Mouse (Mus musculus): ENCODE results near the gene Dolk.

Dolk gene

DNA sequence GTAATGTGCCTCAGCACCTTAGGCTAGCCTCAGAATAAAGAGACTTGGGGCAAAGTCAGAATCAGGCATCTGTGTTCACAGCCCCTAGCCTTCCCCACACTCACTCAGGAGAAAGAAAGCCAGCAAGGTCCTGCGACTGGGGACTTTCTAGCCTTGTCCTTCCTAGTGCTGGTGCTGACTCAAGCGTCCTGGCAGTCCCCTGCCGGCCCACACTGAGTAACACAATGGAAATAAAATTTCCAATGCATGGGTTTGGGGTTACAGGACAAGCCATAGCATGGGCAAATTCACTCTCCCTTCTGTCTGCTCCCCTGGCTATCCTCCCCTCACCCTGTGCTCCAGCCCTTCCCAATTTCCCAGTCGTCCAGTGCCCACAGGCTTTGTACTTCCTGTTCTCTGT, 17.8 kb downstream of the Dolk start:
- DNase-seq (ENCODE audit: low spot score in 2 of 2), result no peak

- no peak for DNase-seq (ENCODE audit: low spot score in 2 of 2)
These were observed 18.7 kb downstream of the Dolk start for GRCm38 (mm10) chr2:30267466-30267865.

DNA sequence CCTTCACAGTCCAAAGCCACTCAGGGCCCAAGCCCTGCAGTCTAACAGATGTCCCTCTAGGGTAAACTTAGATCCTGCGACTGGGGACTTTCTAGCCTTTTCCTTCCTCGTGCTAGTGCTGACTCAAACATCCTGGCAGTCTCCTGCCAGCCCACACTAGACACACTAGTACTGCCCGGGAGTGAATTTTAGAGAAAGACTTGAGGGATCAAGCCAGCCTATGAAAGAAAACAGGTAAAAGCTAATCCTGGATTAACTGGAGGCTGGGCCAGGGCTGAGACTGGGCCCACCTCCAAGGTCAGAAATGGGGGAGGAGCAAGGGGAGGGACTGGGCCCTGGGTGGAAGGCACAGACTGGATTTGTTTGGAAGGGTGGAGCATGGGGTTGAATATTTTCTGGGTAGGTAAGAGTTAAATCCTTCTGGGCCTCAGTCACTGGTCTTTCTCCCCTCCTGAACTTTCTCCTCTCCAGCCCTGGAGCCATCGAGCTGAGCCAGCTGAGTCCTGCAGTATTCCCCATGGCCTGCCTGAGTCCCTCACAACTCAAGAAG, 19.7 kb downstream of the Dolk start:
- peak in 1 of 2 experiments; percentile 46 for DNase-seq (ENCODE audit: low spot score in 2 of 2)

GRCm38 (mm10) chr2:30265767-30266253, 20.3 kb downstream of the Dolk start, which contains the start of gene Phyhd1:
Phyhd1 (plus strand) TSS chr2:30266203.
- DNase-seq (ENCODE audit: low spot score in 2 of 2), result peak; percentile 40 to 57

- DNase-seq (ENCODE audit: low spot score in 2 of 2), result no peak
These were observed 21.2 kb downstream of the Dolk start for GRCm38 (mm10) chr2:30264671-30265519.

DNA sequence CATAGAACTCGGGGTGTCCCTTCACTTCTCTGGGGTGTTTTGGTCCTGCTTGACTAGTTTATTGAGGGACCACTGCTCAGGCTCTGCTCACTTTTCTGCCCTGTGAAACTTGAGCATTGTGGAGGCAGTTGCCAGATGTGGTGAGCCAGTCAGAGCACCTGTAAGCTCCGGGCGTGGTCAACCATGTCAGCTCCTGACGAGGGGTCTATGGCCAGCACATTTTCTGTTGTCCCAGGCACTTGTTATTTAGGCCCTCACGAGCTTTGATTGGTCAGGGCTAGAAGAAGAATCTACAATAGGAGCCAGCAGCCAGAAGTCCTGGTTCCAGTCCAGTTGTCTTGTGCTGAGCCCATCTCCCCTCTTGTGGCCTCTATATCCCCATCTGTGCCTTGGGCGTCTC, 22.3 kb downstream of the Dolk start:
- DNase-seq (ENCODE audit: low spot score in 2 of 2), result no peak

DNA sequence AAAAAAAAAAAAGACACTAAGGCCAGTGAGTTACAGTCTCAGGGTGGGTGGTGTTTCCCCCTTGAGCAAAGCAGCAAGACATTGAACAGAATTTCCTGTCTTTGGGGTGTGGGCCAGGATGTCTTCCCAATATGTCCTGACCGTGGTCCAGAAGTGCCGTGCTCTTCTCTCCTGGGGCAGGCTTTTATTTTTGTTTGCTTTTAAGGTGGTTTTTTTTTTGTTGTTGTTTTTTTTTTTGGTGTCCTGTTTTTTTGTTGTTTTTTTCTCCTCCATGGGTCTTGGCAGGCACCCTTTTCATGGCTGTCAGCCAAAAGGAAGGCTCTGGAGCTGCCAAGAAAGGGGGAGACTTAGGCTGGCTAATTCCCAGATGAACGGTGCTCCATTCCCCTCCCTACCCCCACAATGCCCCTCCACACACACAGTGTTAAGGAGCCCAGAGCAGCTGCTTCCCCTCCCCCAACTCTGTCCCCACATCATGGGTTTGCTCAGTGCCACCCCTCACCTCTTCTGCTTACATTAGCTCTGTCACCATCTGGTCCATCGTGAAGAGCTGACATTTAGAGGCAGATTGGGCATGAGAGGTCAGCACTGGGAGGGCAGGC, 23.2 kb downstream of the Dolk start:
- DNase-seq (ENCODE audit: low spot score in 2 of 2), result peak in 1 of 2 experiments; percentile 35

DNA sequence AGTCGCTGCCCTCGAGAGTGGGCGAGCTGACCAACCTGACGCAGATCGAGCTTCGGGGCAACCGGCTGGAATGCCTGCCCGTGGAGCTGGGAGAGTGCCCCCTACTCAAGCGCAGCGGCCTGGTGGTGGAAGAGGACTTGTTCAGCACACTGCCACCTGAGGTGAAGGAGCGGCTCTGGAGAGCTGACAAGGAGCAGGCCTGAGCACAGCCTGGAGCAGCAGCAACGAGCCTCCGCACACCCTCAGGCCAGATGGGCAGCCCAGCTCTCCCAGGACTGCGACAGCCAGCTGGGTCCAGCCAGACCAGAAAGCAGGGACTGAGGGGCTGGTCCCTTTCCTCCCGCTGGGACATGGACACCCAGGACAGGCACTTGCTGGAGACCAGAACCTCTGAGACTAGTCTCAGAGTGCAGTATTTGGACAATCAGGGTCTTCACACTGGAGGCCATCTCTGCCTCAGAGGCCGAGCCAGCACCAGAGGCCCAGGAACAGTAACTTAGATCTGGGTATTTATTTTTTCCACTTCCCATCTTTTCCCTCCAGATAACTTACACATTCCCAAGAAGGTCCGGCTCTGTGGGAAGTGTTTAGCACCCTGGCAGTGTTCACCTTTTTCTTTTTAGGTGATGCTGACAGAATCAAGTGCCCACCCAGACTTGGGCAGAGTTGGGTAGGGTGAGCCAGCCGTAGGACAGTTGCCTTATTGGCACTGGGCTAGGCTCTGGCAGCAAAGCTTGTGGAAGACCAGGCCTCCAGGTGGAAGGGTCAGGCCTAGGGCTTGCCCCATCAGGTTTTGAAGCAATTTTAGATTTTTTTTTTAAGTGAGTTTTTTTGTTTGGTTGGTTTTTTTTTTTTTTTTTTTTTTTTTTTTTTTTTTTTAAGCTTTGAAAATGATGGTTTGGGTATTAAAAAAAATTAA, 24.0 kb downstream of the Dolk start:
- no peak for DNase-seq (ENCODE audit: low spot score in 2 of 2)

GRCm38 (mm10) chr2:30261064-30261736, 24.9 kb downstream of the Dolk start:
- no peak for DNase-seq (ENCODE audit: low spot score in 2 of 2)

DNA sequence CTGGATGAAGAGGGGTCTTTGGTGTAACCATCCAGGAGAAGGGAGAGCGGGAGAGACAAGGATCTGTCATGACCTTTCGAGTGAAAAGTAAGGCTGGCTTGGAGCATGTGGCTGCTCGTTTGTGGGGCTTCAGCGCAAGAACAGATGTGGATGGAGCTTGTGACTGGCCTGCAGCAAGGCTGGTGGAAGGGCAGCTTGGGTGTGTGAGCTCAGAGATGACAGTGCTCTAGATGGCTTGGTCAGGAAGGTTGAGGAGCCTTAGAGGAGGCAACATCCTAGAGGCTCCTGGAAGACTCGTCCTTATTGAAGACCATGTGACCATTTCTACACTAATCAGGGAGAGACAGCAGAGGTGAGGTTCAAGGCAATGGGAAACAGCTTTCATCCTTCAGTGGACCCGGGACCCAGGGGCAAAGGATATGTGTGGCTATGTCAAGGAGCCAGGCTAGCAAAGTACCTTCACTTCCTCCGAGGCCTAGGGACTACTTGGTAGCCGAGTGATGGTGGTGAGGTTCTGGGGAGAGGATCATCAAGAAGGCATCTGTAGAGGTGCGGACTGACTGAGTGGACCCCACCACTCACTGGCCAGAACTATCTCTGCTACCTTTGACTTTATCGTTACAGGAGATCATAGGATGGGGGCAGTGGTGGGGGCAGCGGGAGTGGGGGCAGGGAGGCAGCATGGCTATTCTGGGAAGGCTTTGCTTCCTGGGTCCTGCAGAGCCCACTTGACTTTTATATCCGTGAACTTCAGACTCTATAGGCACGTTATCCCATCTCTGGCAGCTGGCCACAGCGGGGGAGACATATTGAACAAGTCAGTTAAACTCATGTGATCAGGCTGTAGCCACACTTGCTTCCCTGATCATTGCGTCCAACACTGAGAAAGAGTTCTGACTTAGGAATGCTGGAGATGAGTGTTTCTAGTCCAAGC, 26.7 kb downstream of the Dolk start:
- DNase-seq (ENCODE audit: low spot score in 2 of 2), result no peak

DNA sequence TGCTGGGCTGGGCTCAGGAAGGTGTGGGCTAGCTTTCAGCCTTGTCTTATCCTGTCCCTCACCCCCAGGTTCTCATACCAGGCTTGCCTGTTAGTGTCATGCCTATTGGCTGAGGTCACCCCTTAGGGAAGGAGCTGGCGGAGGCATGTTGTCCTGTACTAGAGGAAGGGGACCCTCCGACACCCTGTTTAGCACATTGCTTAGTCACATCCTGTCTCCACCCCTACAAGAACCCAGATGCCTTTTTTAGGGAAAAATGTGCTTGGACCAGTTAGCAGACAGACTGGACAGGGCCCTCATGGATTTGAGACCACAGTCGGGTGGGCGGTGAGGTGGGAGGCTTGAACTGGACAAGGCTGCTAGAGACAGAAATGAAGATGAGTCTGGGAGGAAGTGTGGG, 27.5 kb downstream of the Dolk start:
- DNase-seq (ENCODE audit: low spot score in 2 of 2), result no peak

- no peak for DNase-seq (ENCODE audit: low spot score in 2 of 2)
These were observed 28.3 kb downstream of the Dolk start for GRCm38 (mm10) chr2:30257699-30258460.

- DNase-seq (ENCODE audit: low spot score in 2 of 2), result no peak
These were observed 29.4 kb downstream of the Dolk start for GRCm38 (mm10) chr2:30256616-30257350.

DNA sequence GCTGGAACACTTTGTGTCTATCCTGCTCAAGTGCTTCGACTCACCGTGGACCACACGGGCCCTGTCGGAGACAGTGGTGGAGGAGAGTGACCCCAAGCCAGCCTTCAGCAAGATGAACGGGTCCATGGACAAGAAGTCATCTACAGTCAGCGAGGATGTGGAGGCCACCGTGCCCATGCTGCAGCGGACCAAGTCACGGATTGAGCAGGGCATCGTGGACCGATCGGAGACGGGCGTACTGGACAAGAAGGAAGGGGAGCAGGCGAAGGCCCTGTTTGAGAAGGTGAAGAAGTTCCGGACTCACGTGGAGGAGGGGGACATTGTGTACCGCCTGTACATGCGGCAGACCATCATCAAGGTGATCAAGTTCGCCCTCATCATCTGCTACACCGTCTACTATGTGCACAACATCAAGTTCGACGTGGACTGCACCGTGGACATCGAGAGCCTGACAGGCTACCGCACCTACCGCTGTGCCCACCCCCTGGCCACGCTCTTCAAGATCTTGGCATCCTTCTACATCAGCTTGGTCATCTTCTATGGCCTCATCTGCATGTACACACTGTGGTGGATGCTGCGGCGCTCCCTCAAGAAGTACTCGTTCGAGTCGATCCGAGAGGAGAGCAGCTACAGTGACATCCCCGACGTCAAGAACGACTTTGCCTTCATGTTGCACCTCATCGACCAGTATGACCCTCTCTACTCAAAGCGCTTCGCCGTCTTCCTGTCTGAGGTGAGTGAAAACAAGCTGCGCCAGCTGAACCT, 30.3 kb downstream of the Dolk start:
- no peak for DNase-seq (ENCODE audit: low spot score in 2 of 2)

DNA sequence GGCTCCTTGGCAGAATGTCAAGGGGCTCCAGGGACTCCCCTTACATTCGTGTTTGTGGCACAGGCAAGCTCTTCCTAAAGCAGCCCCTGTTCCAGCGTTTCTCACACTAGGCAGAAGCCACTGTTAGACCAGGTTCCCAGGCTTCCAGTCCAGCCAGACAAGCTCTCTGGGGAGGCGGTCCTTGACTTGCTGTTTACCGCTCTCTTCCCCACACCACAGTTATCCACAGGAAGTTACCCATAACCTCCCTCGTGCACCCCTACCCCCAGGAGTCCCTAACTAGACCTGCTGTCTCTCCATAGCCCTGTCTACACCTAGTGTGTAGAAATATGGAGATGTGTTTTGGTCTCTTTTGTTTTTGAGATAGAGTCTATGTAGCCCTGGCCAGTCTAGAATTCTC, 32.3 kb downstream of the Dolk start:
- DNase-seq (ENCODE audit: low spot score in 2 of 2), result no peak

DNA sequence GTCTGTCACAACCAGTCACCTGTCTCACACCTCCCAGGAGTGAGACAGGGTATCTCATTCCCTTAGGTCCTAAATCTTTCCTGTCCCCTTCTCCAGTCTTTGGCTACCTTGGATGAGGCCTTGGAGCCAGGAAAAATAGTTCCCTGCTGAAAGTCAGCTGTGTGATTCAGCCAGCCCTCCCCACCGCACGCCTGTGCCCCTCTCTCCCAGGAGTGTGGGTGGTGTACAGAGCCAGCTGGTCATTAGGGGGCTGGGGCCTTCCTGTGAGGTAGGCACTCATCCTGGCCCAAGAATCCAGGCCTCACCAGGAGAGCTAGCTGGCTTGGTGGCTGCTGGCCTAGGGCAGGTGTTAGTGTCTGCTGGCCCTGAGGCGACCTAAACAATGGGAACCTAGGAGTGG, 33.6 kb downstream of the Dolk start:
- DNase-seq (ENCODE audit: low spot score in 2 of 2), result peak in 1 of 2 experiments; percentile 41

DNA sequence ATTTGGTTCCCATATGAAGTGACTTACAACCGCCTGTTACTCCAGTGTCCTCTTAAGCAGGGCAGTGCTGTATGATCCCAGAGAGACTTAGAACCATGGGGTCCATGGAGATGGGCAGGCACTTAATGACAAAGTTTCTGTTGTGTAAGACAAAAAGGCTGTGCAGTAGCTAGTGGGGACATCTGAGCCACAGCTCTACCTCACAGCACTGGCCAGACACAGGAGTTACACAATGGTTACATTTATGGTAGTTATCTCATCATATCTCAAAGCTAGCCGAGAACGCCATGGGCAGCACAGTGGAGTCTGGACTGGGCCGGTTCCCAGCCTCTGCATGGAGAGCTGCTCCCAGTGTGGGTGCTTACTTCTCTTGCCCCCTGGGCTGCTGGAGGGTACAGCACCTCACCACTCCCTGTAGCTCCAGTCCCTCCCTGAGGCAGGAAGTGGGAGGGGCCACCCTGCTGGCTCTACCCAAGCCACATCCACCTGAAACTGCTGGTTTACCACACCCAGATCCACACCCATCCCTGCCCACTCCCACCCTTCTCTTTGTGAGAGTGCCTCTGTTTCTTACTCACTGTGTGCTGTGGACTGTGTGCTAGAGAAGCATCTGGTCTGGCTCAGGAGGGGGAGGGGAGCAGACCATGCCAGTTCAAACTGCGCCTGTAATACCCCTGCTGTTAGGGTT, 34.6 kb downstream of the Dolk start:
- DNase-seq (ENCODE audit: low spot score in 2 of 2), result no peak
